Mouse (Mus musculus) bone marrow, adult 2 months (tissue): ENCODE measurements at regions not wholly inside any gene's neighbourhood (a gene's known extent, or its start where the extent isn't known, plus 50 kb on each side); places are given as distances from the start of the nearest gene placed in this dataset.

Experiments
- CTCF ChIP-seq: fragments of 200-500 bp; IDR thresholded peaks from 2 replicates; pipeline ENCODE4 v1.5.1; 2011; ENCODE audit warnings: low read length, control low read depth; ENCODE audit not compliant: control insufficient read depth, insufficient read depth
- POLR2A ChIP-seq: fragments of 200-500 bp; IDR thresholded peaks from 2 replicates; pipeline ENCODE4 v1.6.1; 2011; ENCODE audit warnings: low read depth, mild to moderate bottlenecking, control low read depth, low read length, borderline replicate concordance; ENCODE audit not compliant: control insufficient read depth

DNA sequence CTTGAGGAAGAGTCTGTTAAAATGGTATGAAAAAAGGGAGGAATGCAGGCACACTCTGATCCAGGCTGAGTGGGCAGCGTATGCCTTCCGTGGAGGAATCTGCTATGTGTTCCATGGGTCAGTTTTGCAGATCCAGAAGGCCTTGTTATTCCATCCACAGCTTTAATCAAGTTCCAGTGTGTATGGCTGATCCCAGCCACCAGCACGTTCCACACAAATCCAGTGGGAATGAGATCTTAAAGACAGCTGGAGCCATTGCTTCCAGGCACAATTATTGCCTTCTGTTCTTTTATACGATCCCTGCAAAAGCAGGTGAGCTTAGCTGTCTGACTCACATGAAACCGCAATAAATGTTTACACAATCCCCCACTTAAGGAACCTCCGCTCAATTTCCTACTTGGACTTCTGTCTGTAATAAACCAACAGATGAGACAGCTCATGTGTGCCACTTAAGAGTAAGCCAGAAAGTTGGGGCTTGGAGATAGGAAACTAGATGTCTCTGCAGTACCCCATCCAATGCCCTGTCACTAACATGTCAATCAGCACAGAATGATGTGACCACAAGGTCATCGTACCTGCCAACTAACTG, 653.9 kb downstream of the Fat4 start:
- TF ChIP-seq POLR2A (no peak), CTCF (no peak)
